Mouse (Mus musculus): ENCODE results near the gene Gramd4. TPM values are rescaled to one million over a fixed set of nuclear protein-coding genes. Genes with fewer than 3 reads are reported as not detected.
A peak's percentile ranks its signal among the peaks of the same experiment; 100 is the strongest.
"Not testable (repeated sequence)": the region's sequence is repeated elsewhere in the genome, so short reads cannot be mapped to it uniquely, and the experiment has no call there.

Gramd4 gene
- polyA plus RNA-seq, 1 experiment from 2014 or later: 12.1 TPM

DNA sequence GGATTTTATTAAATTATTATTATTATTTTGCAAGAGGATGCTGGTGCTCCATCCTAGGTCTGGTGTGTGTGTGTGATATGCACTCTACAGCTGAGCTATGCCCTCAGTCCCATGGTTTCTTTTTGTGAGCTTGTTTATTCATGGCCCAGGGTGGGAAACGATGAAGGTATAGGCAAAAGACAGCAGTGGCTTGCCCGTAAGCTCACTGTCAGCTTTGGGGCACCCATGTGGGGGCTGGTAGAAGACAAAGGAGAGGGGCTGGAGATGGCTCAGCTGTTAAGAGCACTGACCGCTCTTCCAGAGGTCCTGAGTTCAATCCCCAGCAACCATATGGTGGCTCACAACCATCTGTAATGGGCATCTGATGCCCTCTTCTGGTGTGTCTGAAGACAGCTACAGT is 123.8 kb downstream of the Gramd4 start:
- not testable (repeated sequence) for ATAC-seq (ENCODE audit: insufficient read depth, low FRiP score); H3K4me3 ChIP-seq (replicated peaks; ENCODE audit: low read length); H3K4me2 ChIP-seq (ENCODE audit: low read depth, low read length); H3K9ac ChIP-seq (ENCODE audit: low read length); H3K36me3 ChIP-seq (ENCODE audit: control insufficient read depth, insufficient read depth, low read length); H3K9me3 ChIP-seq (replicated peaks; ENCODE audit: control insufficient read depth, low read length); H3K27ac ChIP-seq (ENCODE audit: low read length); H3K27me3 ChIP-seq (ENCODE audit: control insufficient read depth, insufficient read depth, low read length)
- H3K4me1 ChIP-seq (ENCODE audit: control insufficient read depth, insufficient read depth, low read length): peaks cover 33% of the 10 kb centered on the region
- WGBS: 95% methylated on average over 3 of the region's 3 CpGs

DNA sequence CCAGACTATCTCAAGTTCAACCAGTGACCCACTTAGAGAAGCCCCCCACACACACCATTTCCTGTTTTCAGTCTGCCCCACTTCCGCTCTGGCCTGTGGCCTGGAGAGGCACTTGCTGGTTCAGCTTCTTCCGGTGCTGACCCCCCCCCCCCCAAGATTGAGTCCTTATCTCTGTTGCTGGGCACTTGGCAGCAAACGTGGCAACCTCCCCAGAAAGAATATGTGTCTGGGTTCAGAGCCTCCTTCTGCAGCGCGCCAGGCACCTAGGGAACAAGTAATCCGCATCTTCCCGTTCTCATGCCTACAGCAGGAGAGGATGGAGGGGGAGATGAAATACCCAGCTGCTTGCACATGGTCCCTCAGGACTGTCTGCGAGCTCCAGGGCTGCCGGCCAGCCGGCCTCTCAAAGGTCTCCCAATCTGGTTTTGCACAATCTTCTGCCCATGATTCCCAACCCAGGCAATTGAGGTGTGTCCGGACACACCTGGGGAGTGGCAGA is 124.5 kb downstream of the Gramd4 start:
- no peaks in the 10 kb centered on the region for H3K9me3 ChIP-seq (replicated peaks; ENCODE audit: control insufficient read depth, low read length)
- H3K4me1 ChIP-seq (ENCODE audit: control insufficient read depth, insufficient read depth, low read length): peaks cover 33% of the 10 kb centered on the region
- no peaks in the 10 kb centered on the region for H3K36me3 ChIP-seq (ENCODE audit: control insufficient read depth, insufficient read depth, low read length)
- ATAC-seq (ENCODE audit: insufficient read depth, low FRiP score): no peak
- no peaks in the 10 kb centered on the region for H3K27me3 ChIP-seq (ENCODE audit: control insufficient read depth, insufficient read depth, low read length)
- H3K4me3 ChIP-seq (replicated peaks; ENCODE audit: low read length): no peak overlapping the region
- peak overlapping the region; percentile 31; the same call in 1 of the 2 replicates for H3K9ac ChIP-seq (ENCODE audit: low read length)
- 33% methylated on average over 11 of the region's 11 CpGs for WGBS
- H3K27ac ChIP-seq (ENCODE audit: low read length): peak overlapping the region; percentile 14
- H3K4me2 ChIP-seq (ENCODE audit: low read depth, low read length): peak overlapping the region; percentile 30

DNA sequence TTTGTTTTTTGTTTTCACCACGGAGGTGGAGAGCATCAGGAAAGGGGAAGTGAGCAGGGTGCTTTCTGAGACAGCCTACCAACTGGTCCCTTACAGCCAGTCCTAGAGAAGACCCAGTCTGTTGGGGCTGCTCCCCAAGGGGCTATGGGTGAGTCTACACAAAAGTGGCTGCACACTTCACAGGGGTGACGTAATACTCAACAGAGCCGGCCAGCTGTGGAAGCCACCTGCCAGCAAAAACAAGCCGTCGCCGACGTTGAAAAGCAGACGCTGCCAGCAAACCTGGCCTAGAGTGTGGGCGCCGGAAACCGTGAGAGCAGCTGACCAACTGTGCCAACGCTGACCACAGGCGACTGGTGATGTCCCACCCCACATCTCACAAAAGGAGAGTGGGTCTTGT is 125.2 kb downstream of the Gramd4 start:
- H3K27me3 ChIP-seq (ENCODE audit: control insufficient read depth, insufficient read depth, low read length): no peaks in the 10 kb centered on the region
- peak overlapping the region; percentile 30 for H3K4me2 ChIP-seq (ENCODE audit: low read depth, low read length)
- H3K9ac ChIP-seq (ENCODE audit: low read length): no peak overlapping the region
- ATAC-seq (ENCODE audit: insufficient read depth, low FRiP score): no peak
- no peaks in the 10 kb centered on the region for H3K36me3 ChIP-seq (ENCODE audit: control insufficient read depth, insufficient read depth, low read length)
- 55% methylated on average over 13 of the region's 13 CpGs for WGBS
- peak overlapping the region; percentile 14; the same call in 1 of the 2 replicates for H3K27ac ChIP-seq (ENCODE audit: low read length)
- no peak overlapping the region for H3K4me3 ChIP-seq (replicated peaks; ENCODE audit: low read length)
- no peaks in the 10 kb centered on the region for H3K9me3 ChIP-seq (replicated peaks; ENCODE audit: control insufficient read depth, low read length)
- H3K4me1 ChIP-seq (ENCODE audit: control insufficient read depth, insufficient read depth, low read length): peaks cover 31% of the 10 kb centered on the region

DNA sequence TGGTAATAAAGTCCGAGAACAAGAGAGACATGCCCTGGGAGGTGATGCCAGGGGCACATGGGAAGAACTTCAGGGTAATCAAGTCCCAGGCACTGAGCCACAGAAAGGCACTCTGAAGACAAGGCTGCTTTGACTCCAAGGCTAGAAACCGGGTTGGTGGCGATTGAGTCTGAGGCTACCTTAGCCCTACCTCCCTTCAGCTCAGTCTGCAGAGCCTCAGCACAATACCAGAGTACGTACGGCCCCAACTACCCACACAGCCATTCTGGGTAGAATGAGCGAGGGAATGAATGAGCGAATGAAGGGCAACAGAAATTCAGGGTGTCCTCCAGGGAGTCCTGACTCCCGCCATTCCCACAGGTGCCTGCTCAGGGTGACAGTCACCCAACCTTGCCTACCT is 126.0 kb downstream of the Gramd4 start:
- 94% methylated on average over 8 of the region's 8 CpGs for WGBS
- H3K4me3 ChIP-seq (replicated peaks; ENCODE audit: low read length): no peak overlapping the region
- no peaks in the 10 kb centered on the region for H3K9me3 ChIP-seq (replicated peaks; ENCODE audit: control insufficient read depth, low read length)
- no peak overlapping the region for H3K27ac ChIP-seq (ENCODE audit: low read length)
- no peaks in the 10 kb centered on the region for H3K36me3 ChIP-seq (ENCODE audit: control insufficient read depth, insufficient read depth, low read length)
- no peak overlapping the region for H3K9ac ChIP-seq (ENCODE audit: low read length)
- no peaks in the 10 kb centered on the region for H3K27me3 ChIP-seq (ENCODE audit: control insufficient read depth, insufficient read depth, low read length)
- peaks cover 35% of the 10 kb centered on the region for H3K4me1 ChIP-seq (ENCODE audit: control insufficient read depth, insufficient read depth, low read length)
- no peak overlapping the region for H3K4me2 ChIP-seq (ENCODE audit: low read depth, low read length)
- ATAC-seq (ENCODE audit: insufficient read depth, low FRiP score): no peak

DNA sequence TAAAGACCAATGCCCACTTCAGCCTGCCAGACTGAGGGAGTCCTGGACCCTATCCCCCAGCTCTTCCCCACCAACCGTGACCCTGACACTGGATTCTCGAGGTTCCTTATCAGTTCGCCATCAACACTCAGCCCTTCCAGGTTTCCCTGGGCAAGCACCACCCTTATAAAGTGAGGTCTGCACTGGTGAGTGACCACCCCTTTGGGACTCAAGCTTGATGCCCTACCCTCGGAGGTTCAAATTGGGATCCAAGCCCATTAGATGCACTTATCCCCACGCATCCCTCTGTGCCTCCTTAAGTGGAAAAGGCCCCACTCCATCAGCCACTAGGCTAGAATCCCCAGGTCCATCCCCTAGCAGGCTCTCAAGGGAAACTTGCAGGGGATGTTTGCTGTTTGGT is 126.6 kb downstream of the Gramd4 start:
- no peaks in the 10 kb centered on the region for H3K27me3 ChIP-seq (ENCODE audit: control insufficient read depth, insufficient read depth, low read length)
- no peak for ATAC-seq (ENCODE audit: insufficient read depth, low FRiP score)
- H3K4me3 ChIP-seq (replicated peaks; ENCODE audit: low read length): peak overlapping the region; percentile 72; the same call in 1 of the 2 replicates
- H3K4me2 ChIP-seq (ENCODE audit: low read depth, low read length): peak overlapping the region; percentile 82
- H3K9ac ChIP-seq (ENCODE audit: low read length): peak overlapping the region; percentile 36
- no peak overlapping the region for H3K27ac ChIP-seq (ENCODE audit: low read length)
- peaks cover 41% of the 10 kb centered on the region for H3K4me1 ChIP-seq (ENCODE audit: control insufficient read depth, insufficient read depth, low read length)
- H3K9me3 ChIP-seq (replicated peaks; ENCODE audit: control insufficient read depth, low read length): no peaks in the 10 kb centered on the region
- WGBS: 72% methylated on average over 5 of the region's 5 CpGs
- no peaks in the 10 kb centered on the region for H3K36me3 ChIP-seq (ENCODE audit: control insufficient read depth, insufficient read depth, low read length)

DNA sequence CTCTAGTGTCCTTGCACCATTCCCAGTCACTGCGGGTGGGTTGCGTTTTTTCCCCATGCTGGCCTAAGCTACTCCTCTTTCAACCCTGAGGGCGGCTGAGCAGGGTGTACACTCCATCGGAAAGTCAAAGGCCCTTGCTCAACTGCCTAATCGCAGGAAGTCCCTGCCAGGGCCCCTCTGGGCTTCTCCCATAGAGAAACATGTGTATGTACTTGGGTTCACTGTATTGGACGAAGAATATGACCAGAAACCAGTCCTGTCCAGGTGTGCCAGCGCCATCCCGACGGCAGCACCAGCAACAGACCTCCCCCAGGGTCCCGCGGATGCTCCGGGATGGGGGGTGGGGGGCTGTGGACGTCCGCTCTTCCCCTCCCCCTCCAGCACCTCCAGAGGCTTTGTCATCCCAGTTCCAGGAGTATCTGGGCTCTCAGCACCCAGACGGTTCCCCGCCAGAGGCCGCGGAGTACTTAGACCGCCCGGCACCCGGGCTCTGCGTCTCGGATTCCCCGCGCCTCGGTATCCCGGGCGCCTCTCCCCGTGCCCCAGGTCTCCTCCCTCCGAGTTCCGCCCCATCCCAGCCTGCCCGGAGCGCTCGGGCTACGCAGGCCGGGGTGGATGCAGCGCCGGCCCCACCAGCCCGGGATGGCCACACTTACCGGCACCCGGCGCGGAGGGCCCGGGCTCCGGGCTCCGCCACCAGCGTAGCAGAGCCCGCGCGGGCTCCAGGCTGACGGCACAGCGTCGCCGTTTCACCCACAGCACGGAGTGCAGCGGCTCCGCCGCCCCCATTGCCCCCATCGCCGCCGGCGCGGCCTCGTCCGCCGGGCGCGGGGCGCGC is 127.6 kb downstream of the Gramd4 start:
- peak; percentile 35; the same call in 1 of the 2 replicates for ATAC-seq (ENCODE audit: insufficient read depth, low FRiP score)
- Histone ChIP-seq H3K4me1 (ENCODE audit: control insufficient read depth, insufficient read depth, low read length) (peaks cover 45% of the 10 kb centered on the region), H3K27me3 (ENCODE audit: control insufficient read depth, insufficient read depth, low read length) (no peaks in the 10 kb centered on the region), H3K9ac (ENCODE audit: low read length) (peak overlapping the region; percentile 89), H3K9me3 (replicated peaks; ENCODE audit: control insufficient read depth, low read length) (no peaks in the 10 kb centered on the region), H3K36me3 (ENCODE audit: control insufficient read depth, insufficient read depth, low read length) (no peaks in the 10 kb centered on the region), H3K27ac (ENCODE audit: low read length) (peak overlapping the region; percentile 83), H3K4me3 (replicated peaks; ENCODE audit: low read length) (peak overlapping the region; percentile 72), H3K4me2 (ENCODE audit: low read depth, low read length) (peak overlapping the region; percentile 82)
- WGBS: under 1% methylated on average over 70 of the region's 70 CpGs

DNA sequence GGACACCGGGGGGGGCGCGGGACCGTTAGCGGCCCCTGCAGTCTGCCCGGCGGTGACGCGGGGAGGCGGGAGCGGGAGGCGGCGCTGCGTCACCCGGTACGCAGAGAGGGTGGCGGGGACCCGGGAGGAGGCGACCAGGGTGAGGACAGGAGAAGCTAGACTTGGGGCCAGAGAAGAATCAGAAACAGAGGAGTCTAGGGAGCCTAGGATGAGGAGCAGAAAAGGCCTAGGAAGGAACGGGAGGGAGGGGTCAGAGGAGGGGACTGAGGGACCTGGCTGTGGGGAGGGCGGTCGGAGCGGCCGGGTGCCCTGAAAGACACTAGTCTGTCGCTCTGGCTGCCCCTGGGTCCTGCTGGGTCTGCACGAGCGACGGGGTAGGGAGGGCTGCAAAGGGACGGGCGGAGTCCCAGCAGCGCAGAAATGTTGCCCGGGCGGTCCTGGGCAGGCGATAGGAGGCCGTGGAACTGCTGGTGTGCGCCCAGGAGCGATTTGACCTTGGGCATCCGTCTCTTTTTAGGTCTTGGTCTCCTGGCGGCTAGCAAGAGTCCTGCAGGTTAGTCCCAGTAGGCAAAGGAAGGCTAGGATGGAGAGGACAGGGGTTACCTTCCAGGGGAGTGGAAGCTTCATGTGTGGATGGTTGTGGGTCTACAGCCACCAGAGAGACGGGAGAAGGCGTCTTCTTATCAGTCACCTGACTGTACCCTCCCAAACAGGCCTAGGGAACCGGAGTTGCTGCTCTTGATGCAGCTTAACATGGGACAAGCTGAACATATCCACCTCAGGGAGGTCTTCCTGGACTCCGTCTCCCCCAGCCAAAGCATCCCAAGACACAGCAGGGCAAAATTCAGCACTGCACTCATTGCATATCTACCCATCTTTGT is 128.4 kb downstream of the Gramd4 start, which contains the start of gene Cerk:
Gene Cerk (minus strand): TSS at position 453 of the 881 bp plus-strand sequence.
- 3% methylated on average over 43 of the region's 43 CpGs for WGBS
- H3K4me2 ChIP-seq (ENCODE audit: low read depth, low read length): peak within 1 kb of the TSS; percentile 82
- no peaks in the 10 kb centered on the region for H3K27me3 ChIP-seq (ENCODE audit: control insufficient read depth, insufficient read depth, low read length)
- peak within 1 kb of the TSS; percentile 72 for H3K4me3 ChIP-seq (replicated peaks; ENCODE audit: low read length)
- peak within 1 kb of the TSS; percentile 89 for H3K9ac ChIP-seq (ENCODE audit: low read length)
- H3K36me3 ChIP-seq (ENCODE audit: control insufficient read depth, insufficient read depth, low read length): no peaks in the 10 kb centered on the region
- peaks cover 45% of the 10 kb centered on the region for H3K4me1 ChIP-seq (ENCODE audit: control insufficient read depth, insufficient read depth, low read length)
- no peaks in the 10 kb centered on the region for H3K9me3 ChIP-seq (replicated peaks; ENCODE audit: control insufficient read depth, low read length)
- peak within 1 kb of the TSS; percentile 83 for H3K27ac ChIP-seq (ENCODE audit: low read length)
- peak; percentile 30; the same call in 1 of the 2 replicates for ATAC-seq (ENCODE audit: insufficient read depth, low FRiP score)

DNA sequence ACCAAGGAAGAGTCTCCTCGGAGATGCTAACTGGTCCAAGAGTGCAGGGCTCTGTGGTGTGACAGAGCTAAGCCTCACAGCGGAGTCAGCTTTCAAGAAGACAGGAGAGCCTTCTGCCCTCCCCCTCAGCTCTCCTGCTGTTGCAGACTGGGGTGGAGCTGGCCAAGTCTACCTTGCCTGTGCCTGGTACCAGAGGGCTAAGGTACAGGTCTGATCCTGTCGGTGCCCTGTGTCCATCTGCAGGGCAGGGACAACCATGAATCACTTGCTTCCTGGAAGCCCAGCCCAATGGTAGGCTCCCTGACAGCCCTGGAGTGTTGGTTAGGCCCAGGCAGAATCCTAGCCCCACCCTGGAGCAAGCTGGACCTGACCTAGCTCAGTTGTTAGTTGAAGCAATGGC is 129.2 kb downstream of the Gramd4 start:
- H3K4me1 ChIP-seq (ENCODE audit: control insufficient read depth, insufficient read depth, low read length): peaks cover 44% of the 10 kb centered on the region
- H3K4me2 ChIP-seq (ENCODE audit: low read depth, low read length): peak overlapping the region; percentile 82; the same call in 1 of the 2 replicates
- H3K36me3 ChIP-seq (ENCODE audit: control insufficient read depth, insufficient read depth, low read length): no peaks in the 10 kb centered on the region
- H3K27ac ChIP-seq (ENCODE audit: low read length): peak overlapping the region; percentile 83; the same call in 1 of the 2 replicates
- 52% methylated on average over 3 of the region's 3 CpGs for WGBS
- no peak for ATAC-seq (ENCODE audit: insufficient read depth, low FRiP score)
- H3K9ac ChIP-seq (ENCODE audit: low read length): no peak overlapping the region
- no peaks in the 10 kb centered on the region for H3K9me3 ChIP-seq (replicated peaks; ENCODE audit: control insufficient read depth, low read length)
- peak overlapping the region; percentile 72; the same call in 1 of the 2 replicates for H3K4me3 ChIP-seq (replicated peaks; ENCODE audit: low read length)
- H3K27me3 ChIP-seq (ENCODE audit: control insufficient read depth, insufficient read depth, low read length): no peaks in the 10 kb centered on the region
